Comparison of ENCODE assay signal across 1 mouse cellular context in genomic region chr4:155705592-155705929, GRCm38 (mm10).
TF ChIP-seq lines count a peak whose summit lies in the region.

No protein-coding gene starts in this region.

TF ChIP-seq in MEL, 35 proteins besides CTCF, POLR2A, EP300 and RAD21 (continued from another document):
- 0 out of 2 replicates have a peak, but pooled peaks have one; percentile 27 for TF ChIP-seq MXI1 (IDR thresholded peaks at IDR 0.05; ENCODE audit: low read depth, low read length)
- TF ChIP-seq TBP (IDR thresholded peaks at IDR 0.05; ENCODE audit: low read depth, low read length): no peak
- TF ChIP-seq ELF1 (IDR thresholded peaks at IDR 0.05; ENCODE audit: low read depth, low read length): 0 out of 2 replicates have a peak, but pooled peaks have one; percentile 8
- TF ChIP-seq NRF1 (IDR thresholded peaks at IDR 0.05; ENCODE audit: insufficient read depth, low read depth, low read length, poor library complexity, severe bottlenecking): no peak
- TF ChIP-seq MAFK (IDR thresholded peaks at IDR 0.05; ENCODE audit: borderline replicate concordance, low read depth, low read length): no peak
- no peak for TF ChIP-seq TAL1 (IDR thresholded peaks at IDR 0.05; ENCODE audit: low read length)
